Mouse (Mus musculus) ES-E14 (cell line): ENCODE measurements at regions not wholly inside any gene's neighbourhood (a gene's known extent, or its start where the extent isn't known, plus 50 kb on each side); places are given as distances from the start of the nearest gene placed in this dataset.

Experiments
- DNase-seq: peaks from one replicate; pipeline ENCODE4 v3.0.0-alpha.2; 2013; ENCODE audit warnings: low read depth, low spot score
- H3K27ac ChIP-seq: 2 replicates; pipeline ENCODE4 v1.5.1; 2012; ENCODE audit warnings: low read depth, mild to moderate bottlenecking, low read length, moderate library complexity, mixed read lengths; ENCODE audit not compliant: poor library complexity, insufficient read depth, severe bottlenecking
- H3K36me3 ChIP-seq: 2 replicates; pipeline ENCODE4 v1.6.1; 2012; ENCODE audit warnings: mild to moderate bottlenecking, low read length, moderate library complexity, mixed read lengths; ENCODE audit not compliant: control insufficient read depth, poor library complexity, insufficient read depth, severe bottlenecking
- H3K4me1 ChIP-seq, 2 experiments: fragments of 150-350 bp in 1 of 2; sonication (generic) in 1 of 2; 2 replicates each; pipeline ENCODE4 v1.6.1; 2012; ENCODE audit warnings: low read length in 2 of 2, mild to moderate bottlenecking in 1 of 2, mixed read lengths in 1 of 2; ENCODE audit not compliant: control insufficient read depth in 2 of 2, insufficient read depth in 2 of 2, poor library complexity in 1 of 2
- H3K4me3 ChIP-seq, 2 experiments: fragments of 150-350 bp in 1 of 2; sonication (generic) in 1 of 2; 2 replicates each; pipeline ENCODE4 v1.5.1; 2012; ENCODE audit warnings: low read length in 2 of 2, low read depth in 1 of 2, mild to moderate bottlenecking in 1 of 2, mixed read lengths in 1 of 2; ENCODE audit not compliant: insufficient read depth in 1 of 2, poor library complexity in 1 of 2, severe bottlenecking in 1 of 2
- H3K9ac ChIP-seq: 2 replicates; pipeline ENCODE4 v1.6.1; 2012; ENCODE audit warnings: low read depth, mild to moderate bottlenecking, low read length, mixed read lengths; ENCODE audit not compliant: poor library complexity, insufficient read depth, severe bottlenecking
- H3K9me3 ChIP-seq: fragments of 150-350 bp; sonication (generic); 2 replicates; pipeline ENCODE4 v1.6.1; 2012; ENCODE audit warnings: low read depth, mild to moderate bottlenecking, low read length; ENCODE audit not compliant: control insufficient read depth, insufficient read depth
- CHD2 ChIP-seq: IDR thresholded peaks from 2 replicates; pipeline ENCODE4 v1.6.1; 2014; ENCODE audit warnings: mild to moderate bottlenecking, low read depth, low read length, inconsistent platforms
- HCFC1 ChIP-seq: IDR thresholded peaks from 2 replicates; pipeline ENCODE4 v1.6.1; 2012; ENCODE audit warnings: low read length, inconsistent platforms, borderline replicate concordance; ENCODE audit not compliant: insufficient read depth
- MAFK ChIP-seq: IDR thresholded peaks from 2 replicates; pipeline ENCODE4 v1.6.1; 2014; ENCODE audit warnings: mild to moderate bottlenecking, low read depth, low read length, inconsistent platforms; ENCODE audit not compliant: insufficient read depth
- ZC3H11A ChIP-seq: IDR thresholded peaks from 2 replicates; pipeline ENCODE4 v1.6.1; 2012; ENCODE audit warnings: low read depth, mild to moderate bottlenecking, inconsistent platforms, low read length, borderline replicate concordance
- ZNF384 ChIP-seq: IDR thresholded peaks from 2 replicates; pipeline ENCODE4 v1.6.1; 2012; ENCODE audit warnings: low read depth, low read length, inconsistent platforms
- in situ Hi-C, 2 experiments: fragments of 600-800 bp; cut with MboI; formaldehyde crosslinking; loops; one replicate each; pipeline ENCODE4 v1.15.1; 2025; ENCODE audit warnings: low sequenced_read_pairs in 2 of 2, inconsistent platforms in 1 of 2; ENCODE audit not compliant: unreplicated experiment in 2 of 2

- DNase-seq, result no peak
- H3K9me3 ChIP-seq, result no peaks in the 10 kb centered on the region
- in situ Hi-C loops, result no loop called here
- no peaks in the 10 kb centered on the region for H3K4me1 ChIP-seq
- H3K9ac ChIP-seq, result no peak overlapping the region
- no peaks in the 10 kb centered on the region for H3K36me3 ChIP-seq
- H3K27ac ChIP-seq, result no peak overlapping the region
- TF ChIP-seq MAFK (no peak), HCFC1 (no peak), ZC3H11A (no peak), CHD2 (no peak), ZNF384 (no peak)
- no peak overlapping the region for H3K4me3 ChIP-seq
Observed at GRCm38 (mm10) chrX:131422178-131422577, 1672.6 kb downstream of the Diaph2 start.

GRCm38 (mm10) chrX:131422811-131423210 lies 1673.3 kb downstream of the Diaph2 start:
- H3K9me3 ChIP-seq, result no peaks in the 10 kb centered on the region
- no peak overlapping the region for H3K4me3 ChIP-seq
- DNase-seq, result no peak
- H3K27ac ChIP-seq, result no peak overlapping the region
- H3K9ac ChIP-seq, result no peak overlapping the region
- H3K4me1 ChIP-seq, result no peaks in the 10 kb centered on the region
- TF ChIP-seq ZC3H11A (no peak), MAFK (no peak), CHD2 (no peak), HCFC1 (no peak), ZNF384 (no peak)
- H3K36me3 ChIP-seq, result no peaks in the 10 kb centered on the region
- in situ Hi-C loops, result no loop called here

GRCm38 (mm10) chrX:131434155-131434554 lies 1684.6 kb downstream of the Diaph2 start:
- no peaks in the 10 kb centered on the region for H3K4me1 ChIP-seq
- no peak overlapping the region for H3K4me3 ChIP-seq
- in situ Hi-C loops, result no loop called here
- no peaks in the 10 kb centered on the region for H3K9me3 ChIP-seq
- H3K9ac ChIP-seq, result no peak overlapping the region
- no peak for DNase-seq
- H3K36me3 ChIP-seq, result no peaks in the 10 kb centered on the region
- H3K27ac ChIP-seq, result no peak overlapping the region
- TF ChIP-seq ZNF384 (no peak), ZC3H11A (no peak), MAFK (no peak), CHD2 (no peak), HCFC1 (no peak)

- TF ChIP-seq ZNF384 (no peak), HCFC1 (no peak), CHD2 (no peak), ZC3H11A (no peak), MAFK (no peak)
Observed at GRCm38 (mm10) chrX:131452866-131453265, 1703.3 kb downstream of the Diaph2 start.

GRCm38 (mm10) chrX:131460631-131461030 lies 1711.1 kb downstream of the Diaph2 start:
- no peak for DNase-seq
- H3K9ac ChIP-seq, result no peak overlapping the region
- H3K4me3 ChIP-seq, result no peak overlapping the region
- TF ChIP-seq MAFK (no peak), ZC3H11A (no peak), HCFC1 (no peak), CHD2 (no peak), ZNF384 (no peak)
- in situ Hi-C loops, result no loop called here
- H3K27ac ChIP-seq, result no peak overlapping the region
- H3K36me3 ChIP-seq, result no peaks in the 10 kb centered on the region
- no peaks in the 10 kb centered on the region for H3K9me3 ChIP-seq
- H3K4me1 ChIP-seq, result no peaks in the 10 kb centered on the region

More at GRCm38 (mm10) chrX:131452866-131453265, 1703.3 kb downstream of the Diaph2 start:
- no peak overlapping the region for H3K27ac ChIP-seq
- DNase-seq, result no peak
- no peak overlapping the region for H3K9ac ChIP-seq
- H3K4me1 ChIP-seq, result no peaks in the 10 kb centered on the region
- H3K9me3 ChIP-seq, result no peaks in the 10 kb centered on the region
- in situ Hi-C loops, result no loop called here
- H3K36me3 ChIP-seq, result no peaks in the 10 kb centered on the region
- no peak overlapping the region for H3K4me3 ChIP-seq
